Mouse (Mus musculus) adrenal gland, postnatal 10 days (tissue): ENCODE results near the gene Atf7. TPM values are rescaled to one million over a fixed set of nuclear protein-coding genes. Genes with fewer than 3 reads are reported as not detected.

Experiments
- DNase-seq: peaks from one replicate; pipeline ENCODE4 v3.0.0; 2021; ENCODE audit warnings: mixed read lengths
- total RNA-seq, 2 experiments: library from RNA; stranded (reverse); gene quantifications; 2 replicates each; pipeline ENCODE4 v1.2.3; 2021

Gene Atf7
- total RNA-seq, 2 experiments from 2014 or later = 68.5 to 80.8 TPM

GRCm38 (mm10) chr15:102515791-102516190, 109.5 kb downstream of the Atf7 start:
- no peak for DNase-seq

- no peak for DNase-seq
These were observed 110.0 kb downstream of the Atf7 start for GRCm38 (mm10) chr15:102515261-102515660.

GRCm38 (mm10) chr15:102513004-102513403, 112.3 kb downstream of the Atf7 start:
- no peak for DNase-seq

- no peak for DNase-seq
These were observed 112.8 kb downstream of the Atf7 start for GRCm38 (mm10) chr15:102512471-102512870.

GRCm38 (mm10) chr15:102512010-102512409, 113.3 kb downstream of the Atf7 start:
- no peak for DNase-seq

- DNase-seq = no peak
These were observed 113.9 kb downstream of the Atf7 start for GRCm38 (mm10) chr15:102511285-102511833.

GRCm38 (mm10) chr15:102510590-102511284, 114.5 kb downstream of the Atf7 start:
- DNase-seq = peak; percentile 92

- no peak for DNase-seq
These were observed 115.2 kb downstream of the Atf7 start for GRCm38 (mm10) chr15:102510110-102510509.

- no peak for DNase-seq
These were observed 116.9 kb downstream of the Atf7 start for GRCm38 (mm10) chr15:102508336-102508735.

GRCm38 (mm10) chr15:102507561-102507960, 117.7 kb downstream of the Atf7 start:
- no peak for DNase-seq

- DNase-seq = no peak
These were observed 118.4 kb downstream of the Atf7 start for GRCm38 (mm10) chr15:102506864-102507263.

GRCm38 (mm10) chr15:102506464-102506830, 118.8 kb downstream of the Atf7 start:
- no peak for DNase-seq

- DNase-seq = no peak
These were observed 119.3 kb downstream of the Atf7 start for GRCm38 (mm10) chr15:102505770-102506463.

GRCm38 (mm10) chr15:102505073-102505769, 120.0 kb downstream of the Atf7 start:
- no peak for DNase-seq

GRCm38 (mm10) chr15:102503924-102504782, 121.1 kb downstream of the Atf7 start:
- DNase-seq = no peak

- no peak for DNase-seq
These were observed 121.8 kb downstream of the Atf7 start, which contains the start of gene Gm10337 for GRCm38 (mm10) chr15:102503447-102503846. Gene Gm10337, plus strand, starts transcription at chr15:102503722.

GRCm38 (mm10) chr15:102502254-102502840, 122.9 kb downstream of the Atf7 start:
- DNase-seq = no peak

- DNase-seq = no peak
These were observed 124.0 kb downstream of the Atf7 start for GRCm38 (mm10) chr15:102501084-102501814.

GRCm38 (mm10) chr15:102500479-102500878, 124.8 kb downstream of the Atf7 start:
- DNase-seq = no peak

GRCm38 (mm10) chr15:102499851-102500250, 125.4 kb downstream of the Atf7 start:
- DNase-seq = no peak

- no peak for DNase-seq
These were observed 125.9 kb downstream of the Atf7 start for GRCm38 (mm10) chr15:102499370-102499769.
